Mouse (Mus musculus) kidney, postnatal 0 days (tissue): ENCODE measurements around the gene Fam243. TPM values are rescaled to one million over a fixed set of nuclear protein-coding genes. Genes with fewer than 3 reads are reported as not detected.
A peak's percentile ranks its signal among the peaks of the same experiment; 100 is the strongest.

Experiments
- ATAC-seq: fragments of 200-750 bp; cut with Nextera tagmentation; replicated peaks from 2 replicates; pipeline ENCODE4 v1.8.0; 2017; ENCODE audit warnings: low read depth, moderate number of reproducible peaks, moderate TSS enrichment, moderate library complexity; ENCODE audit not compliant: low FRiP score
- DNase-seq: peaks from one replicate; pipeline ENCODE4 v3.0.0-alpha.2; 2016; ENCODE audit warnings: low spot score
- H3K27ac ChIP-seq: fragments of 300-500 bp; sonication (generic); 2 replicates; pipeline ENCODE4 v1.5.1; 2014; ENCODE audit warnings: mild to moderate bottlenecking
- H3K27me3 ChIP-seq: fragments of 300-500 bp; sonication (generic); 2 replicates; pipeline ENCODE4 v1.6.1; 2014; ENCODE audit warnings: low read length, mixed read lengths; ENCODE audit not compliant: insufficient read depth
- H3K36me3 ChIP-seq: fragments of 300-500 bp; sonication (generic); 2 replicates; pipeline ENCODE4 v1.6.1; 2014; ENCODE audit warnings: low read length, mixed read lengths; ENCODE audit not compliant: insufficient read depth
- H3K4me1 ChIP-seq: fragments of 300-500 bp; sonication (generic); replicated peaks from 2 replicates; pipeline ENCODE4 v1.6.1; 2014; ENCODE audit warnings: antibody characterized with exemption, low read length, mixed read lengths; ENCODE audit not compliant: insufficient read depth
- H3K4me2 ChIP-seq: fragments of 300-500 bp; sonication (generic); 2 replicates; pipeline ENCODE4 v1.6.1; 2014; ENCODE audit warnings: mild to moderate bottlenecking, low read length, moderate library complexity, mixed read lengths
- H3K4me3 ChIP-seq: fragments of 300-500 bp; sonication (generic); replicated peaks from 2 replicates; pipeline ENCODE4 v1.5.1; 2014; ENCODE audit warnings: low read depth, low read length
- H3K9ac ChIP-seq: fragments of 300-500 bp; sonication (generic); 2 replicates; pipeline ENCODE4 v1.6.1; 2014; ENCODE audit warnings: low read depth, low read length
- H3K9me3 ChIP-seq: fragments of 300-500 bp; sonication (generic); replicated peaks from 2 replicates; pipeline ENCODE4 v1.6.1; 2016; ENCODE audit warnings: low read length, inconsistent platforms, mixed read lengths
- CTCF ChIP-seq: IDR thresholded peaks from 2 replicates; pipeline ENCODE4 v1.5.1; 2016; ENCODE audit warnings: antibody characterized with exemption, low read depth, mild to moderate bottlenecking, moderate library complexity
- WGBS: fragments of 180-500 bp; shearing (Covaris S2); extraction: QIAGEN DNeasy Blood & Tissue Kit; methylation state at CpG from one replicate; pipeline ENCODE4 v1.1.7; 2014; 5-methylcytosine and 5-hydroxymethylcytosine counted together
- polyA plus RNA-seq: library from polyadenylated mRNA; unstranded; fragments of >200 nt; fragmentation: Nextera tagmentation; extraction: Ambion mirVana; gene quantifications from 2 replicates; pipeline ENCODE4 v1.2.1, GENCODE M21; 2015

Fam243 gene
- polyA plus RNA-seq, 1 experiment from 2014 or later, result 0.13 TPM

DNA sequence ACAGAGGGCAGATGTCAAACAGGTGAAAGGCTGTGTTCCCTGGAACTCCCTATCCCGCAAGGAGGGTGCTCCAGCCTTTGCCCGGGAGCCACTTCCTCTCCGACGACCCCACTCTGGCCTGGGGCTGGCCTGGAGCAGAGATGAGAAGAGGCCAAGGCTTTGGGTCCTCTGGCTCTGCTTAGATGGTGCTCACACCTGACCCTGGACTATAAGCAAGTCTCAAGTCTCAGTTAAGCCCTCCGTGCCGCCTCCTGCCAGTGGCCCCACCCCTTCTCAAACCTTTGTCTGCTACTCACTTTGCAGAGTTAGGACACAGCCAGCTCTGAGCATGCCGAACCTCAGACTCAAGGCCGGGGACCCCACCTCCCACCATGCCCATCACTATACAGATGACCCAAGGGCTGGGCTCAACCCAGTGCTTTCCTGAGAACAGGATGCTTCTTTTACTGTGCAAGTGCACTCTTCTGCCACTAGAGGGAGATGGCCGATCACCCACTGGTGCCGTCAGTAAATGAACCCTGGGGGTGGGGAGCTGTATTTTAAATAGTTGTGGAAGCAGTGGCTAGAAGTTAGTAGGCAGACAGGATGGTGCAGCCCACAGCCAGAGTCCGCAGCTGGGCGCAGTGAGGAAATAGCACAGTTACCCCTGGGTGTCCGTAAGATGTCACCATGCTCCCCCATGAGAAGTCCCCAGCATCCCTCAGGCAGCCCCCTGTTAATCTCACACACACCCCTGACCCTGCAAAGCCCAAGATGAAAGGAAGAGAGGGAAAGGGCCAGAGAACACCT lies 7.1 kb downstream of the Fam243 start:
- no peaks in the 10 kb centered on the region for H3K27me3 ChIP-seq
- TF ChIP-seq CTCF, result peak; percentile 98
- DNase-seq, result peak; percentile 89
- H3K9me3 ChIP-seq, result no peaks in the 10 kb centered on the region; the same call in 1 of the 2 replicates
- no peak overlapping the region for H3K4me3 ChIP-seq
- WGBS, result 48% methylated on average over 13 of the region's 13 CpGs
- no peaks in the 10 kb centered on the region for H3K4me1 ChIP-seq
- no peak overlapping the region for H3K4me2 ChIP-seq
- H3K27ac ChIP-seq, result no peak overlapping the region
- H3K9ac ChIP-seq, result no peak overlapping the region
- H3K36me3 ChIP-seq, result peaks cover 18% of the 10 kb centered on the region
- peak; percentile 67 for ATAC-seq

GRCm38 (mm10) chr16:92309126-92309525 lies 12.1 kb downstream of the Fam243 start:
- H3K9me3 ChIP-seq, result no peaks in the 10 kb centered on the region
- H3K36me3 ChIP-seq, result peaks cover 42% of the 10 kb centered on the region
- no peak overlapping the region for H3K4me3 ChIP-seq
- H3K27me3 ChIP-seq, result no peaks in the 10 kb centered on the region
- DNase-seq, result no peak
- H3K9ac ChIP-seq, result no peak overlapping the region
- H3K27ac ChIP-seq, result no peak overlapping the region
- no peak for ATAC-seq
- no peak for TF ChIP-seq CTCF
- no peak overlapping the region for H3K4me2 ChIP-seq
- WGBS, result 59% methylated on average over 4 of the region's 4 CpGs
- H3K4me1 ChIP-seq, result no peaks in the 10 kb centered on the region

- DNase-seq, result no peak
- Histone ChIP-seq H3K9me3 (no peaks in the 10 kb centered on the region), H3K9ac (no peak overlapping the region), H3K4me3 (no peak overlapping the region), H3K27me3 (no peaks in the 10 kb centered on the region), H3K4me1 (0 out of 2 replicates have a peak, but pooled peaks cover under 1% of the 10 kb centered on the region), H3K27ac (no peak overlapping the region), H3K4me2 (no peak overlapping the region), H3K36me3 (peaks cover 39% of the 10 kb centered on the region)
- 81% methylated on average over 3 of the region's 3 CpGs for WGBS
- no peak for ATAC-seq
- TF ChIP-seq CTCF, result no peak
These were observed 13.3 kb downstream of the Fam243 start for GRCm38 (mm10) chr16:92307947-92308346.

DNA sequence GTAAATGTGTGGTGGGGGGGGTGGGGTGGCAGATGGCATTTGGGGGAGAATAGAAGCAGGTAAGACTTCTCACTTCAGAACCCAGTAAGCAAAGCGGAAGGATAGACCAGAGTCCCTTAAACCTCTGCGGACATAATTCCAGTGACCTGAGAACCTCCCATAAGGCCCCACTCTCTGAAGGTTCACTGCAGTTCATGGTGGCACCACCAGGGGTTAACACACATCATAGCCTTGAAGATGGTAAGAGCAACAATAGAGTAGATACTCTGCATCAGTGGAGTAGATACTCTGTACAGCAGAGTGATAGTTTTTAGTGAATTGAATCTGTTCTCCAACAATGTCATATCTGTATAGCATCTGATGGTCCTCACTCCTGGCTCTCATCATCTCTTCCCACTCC lies 15.7 kb downstream of the Fam243 start:
- no peak overlapping the region for H3K27ac ChIP-seq
- no peaks in the 10 kb centered on the region for H3K27me3 ChIP-seq
- no peak overlapping the region for H3K4me2 ChIP-seq
- H3K4me1 ChIP-seq, result peaks cover 13% of the 10 kb centered on the region; the same call in 1 of the 2 replicates
- 95% methylated on average over 2 of the region's 2 CpGs for WGBS
- no peak overlapping the region for H3K9ac ChIP-seq
- DNase-seq (no peak), ATAC-seq (no peak)
- peak; percentile 46; the same call in 1 of the 2 replicates for TF ChIP-seq CTCF
- no peaks in the 10 kb centered on the region for H3K9me3 ChIP-seq
- no peak overlapping the region for H3K4me3 ChIP-seq
- peaks cover 24% of the 10 kb centered on the region; the same call in 1 of the 2 replicates for H3K36me3 ChIP-seq

- Histone ChIP-seq H3K4me1 (peaks cover 14% of the 10 kb centered on the region; the same call in 1 of the 2 replicates), H3K27ac (no peak overlapping the region), H3K36me3 (peaks cover 16% of the 10 kb centered on the region; the same call in 1 of the 2 replicates), H3K4me2 (peak overlapping the region; percentile 92), H3K9ac (no peak overlapping the region), H3K9me3 (no peaks in the 10 kb centered on the region), H3K27me3 (no peaks in the 10 kb centered on the region), H3K4me3 (no peak overlapping the region)
- 55% methylated on average over 5 of the region's 5 CpGs for WGBS
- no peak for ATAC-seq
- no peak for DNase-seq
- no peak for TF ChIP-seq CTCF
These were observed 18.7 kb downstream of the Fam243 start for GRCm38 (mm10) chr16:92302506-92302905.

DNA sequence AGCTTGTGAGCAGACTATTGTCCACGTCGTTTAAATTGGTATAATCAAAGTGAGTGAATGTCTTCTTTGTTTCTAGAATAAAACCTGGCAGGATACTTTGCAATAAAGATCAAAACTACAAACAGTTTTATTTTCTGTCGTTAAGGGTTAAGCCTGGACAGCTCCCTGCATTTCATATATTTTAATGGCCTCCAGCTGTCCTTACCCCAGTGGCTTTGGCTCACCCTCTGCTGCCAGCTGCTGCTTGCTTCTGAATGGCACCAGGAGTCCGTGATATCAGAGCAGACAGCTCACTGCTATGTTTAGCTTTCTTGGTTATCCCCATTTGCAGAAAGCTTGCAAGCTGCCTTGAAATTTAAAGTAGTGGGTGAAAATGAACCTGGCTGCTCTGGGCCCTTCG lies 19.3 kb downstream of the Fam243 start:
- no peaks in the 10 kb centered on the region for H3K27me3 ChIP-seq
- peaks cover 14% of the 10 kb centered on the region; the same call in 1 of the 2 replicates for H3K4me1 ChIP-seq
- peak overlapping the region; percentile 92 for H3K4me2 ChIP-seq
- 0 out of 2 replicates have a peak, but pooled peaks cover 12% of the 10 kb centered on the region for H3K36me3 ChIP-seq
- H3K4me3 ChIP-seq, result peak overlapping the region; percentile 74
- peak; percentile 42 for DNase-seq
- TF ChIP-seq CTCF, result no peak
- H3K9ac ChIP-seq, result peak overlapping the region; percentile 69; the same call in 1 of the 2 replicates
- H3K9me3 ChIP-seq, result no peaks in the 10 kb centered on the region
- WGBS, result 26% methylated on average over 5 of the region's 5 CpGs
- ATAC-seq, result no peak
- 0 out of 2 replicates have a peak overlapping the region, but pooled peaks have one; percentile 65 for H3K27ac ChIP-seq
